Mouse (Mus musculus): ENCODE measurements around the gene Krt18.
A peak's percentile ranks its signal among the peaks of the same experiment; 100 is the strongest.

The Krt18 gene

GRCm38 (mm10) chr15:102010569-102011245, 17.3 kb upstream of the Krt18 start:
- no peak for DNase-seq (ENCODE audit: inconsistent age in 2 of 2, low spot score in 1 of 2)

- DNase-seq (ENCODE audit: inconsistent age in 2 of 2, low spot score in 1 of 2): no peak
Observed at GRCm38 (mm10) chr15:102012260-102012765, 15.7 kb upstream of the Krt18 start.

DNA sequence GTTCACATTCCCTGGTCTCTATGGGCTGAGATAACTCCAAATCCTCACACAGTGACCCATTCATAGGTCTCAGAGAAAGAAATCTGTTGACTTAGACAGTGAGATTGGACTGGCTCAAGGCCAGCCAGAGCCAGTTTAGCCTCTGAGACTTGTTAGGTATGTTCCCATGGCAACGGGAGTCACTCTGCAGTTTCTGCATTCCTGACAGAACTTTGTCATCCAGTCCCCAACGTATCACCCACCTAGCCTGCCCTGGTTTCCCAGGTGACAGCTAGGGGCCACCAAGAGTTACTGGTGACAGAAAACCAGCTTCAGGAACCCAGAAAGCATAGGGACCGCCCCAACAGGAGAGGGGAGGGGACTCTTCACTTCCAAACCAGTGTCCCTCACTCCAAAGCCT, 14.3 kb upstream of the Krt18 start:
- peak; percentile 42 to 65 for DNase-seq (ENCODE audit: inconsistent age in 2 of 2, low spot score in 1 of 2)

- no peak for DNase-seq (ENCODE audit: inconsistent age in 2 of 2, low spot score in 1 of 2)
Observed at GRCm38 (mm10) chr15:102014848-102015247, 13.1 kb upstream of the Krt18 start.

DNA sequence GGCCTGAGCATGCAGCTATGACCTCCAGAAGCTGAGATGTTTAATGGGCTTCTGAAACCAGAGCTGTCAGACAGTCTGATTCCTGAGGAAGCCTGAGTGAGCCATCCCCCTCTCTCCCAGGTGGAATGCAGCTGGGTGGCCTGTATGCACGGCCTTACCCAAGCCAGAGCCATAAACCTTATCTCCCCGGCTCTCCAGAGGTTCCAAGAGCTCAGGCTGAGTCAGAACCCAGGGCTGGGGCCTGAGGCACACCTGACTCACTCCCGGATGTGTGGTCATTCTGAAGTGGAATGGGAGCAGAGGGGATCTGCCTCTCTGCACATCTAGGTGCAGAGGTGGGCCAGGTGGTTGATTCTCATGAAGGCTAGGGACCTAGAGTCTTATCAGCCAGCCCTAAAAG, 11.9 kb upstream of the Krt18 start:
- DNase-seq (ENCODE audit: inconsistent age in 2 of 2, low spot score in 1 of 2): peak; percentile 45 to 55

GRCm38 (mm10) chr15:102016787-102017186, 11.2 kb upstream of the Krt18 start:
- DNase-seq (ENCODE audit: inconsistent age in 2 of 2, low spot score in 1 of 2): no peak

- no peak for DNase-seq (ENCODE audit: inconsistent age in 2 of 2, low spot score in 1 of 2)
Observed at GRCm38 (mm10) chr15:102017918-102018463, 10.0 kb upstream of the Krt18 start.

DNA sequence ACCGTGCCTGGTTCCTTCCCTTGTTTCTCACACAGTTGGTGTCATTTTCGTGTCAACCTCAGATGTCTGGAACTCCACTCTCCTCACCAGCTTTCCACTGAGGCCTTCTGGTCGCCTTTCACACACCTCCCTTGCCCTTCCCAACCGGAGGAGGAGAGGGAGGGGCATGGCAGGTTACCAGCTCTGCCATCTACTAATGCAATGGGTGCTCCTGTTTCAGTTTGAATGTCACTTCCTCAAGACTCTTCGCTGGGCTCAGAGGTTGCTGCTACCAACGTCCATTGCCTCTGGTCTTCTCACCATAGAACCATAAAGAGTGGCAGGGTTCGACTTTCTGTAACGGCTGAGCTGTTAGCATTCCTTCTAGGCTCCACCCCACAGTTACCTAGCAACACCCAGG, 5.5 kb upstream of the Krt18 start:
- DNase-seq (ENCODE audit: inconsistent age in 2 of 2, low spot score in 1 of 2): no peak

GRCm38 (mm10) chr15:102023888-102024287, 4.1 kb upstream of the Krt18 start:
- DNase-seq (ENCODE audit: inconsistent age in 2 of 2, low spot score in 1 of 2): no peak

GRCm38 (mm10) chr15:102025136-102025872, 2.7 kb upstream of the Krt18 start:
- DNase-seq (ENCODE audit: inconsistent age in 2 of 2, low spot score in 1 of 2): no peak

GRCm38 (mm10) chr15:102026430-102026829, 1.6 kb upstream of the Krt18 start:
- no peak for DNase-seq (ENCODE audit: inconsistent age in 2 of 2, low spot score in 1 of 2)

- DNase-seq (ENCODE audit: inconsistent age in 2 of 2, low spot score in 1 of 2): no peak
Observed at GRCm38 (mm10) chr15:102034121-102035053, 6.4 kb downstream of the Krt18 start.

DNA sequence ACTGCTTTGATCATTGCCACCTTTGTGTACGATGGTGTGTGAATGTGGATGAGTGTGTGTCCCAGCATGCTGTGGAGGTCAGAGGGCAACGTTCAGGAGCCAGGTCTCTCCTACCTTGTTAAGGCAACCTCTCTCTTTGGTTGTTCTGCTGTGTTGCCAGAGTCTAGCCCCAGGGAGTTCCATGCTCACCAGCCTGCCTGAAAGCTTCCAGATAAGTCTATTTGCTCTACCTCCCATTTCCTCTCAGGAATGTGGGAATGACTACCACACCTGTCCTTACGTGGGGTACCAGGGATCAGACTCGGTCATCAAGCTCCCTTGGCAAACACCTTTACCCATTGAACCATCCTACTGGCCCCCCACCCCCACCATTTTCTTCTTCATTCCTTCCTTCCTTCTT, 12.3 kb downstream of the Krt18 start:
- DNase-seq (ENCODE audit: inconsistent age in 2 of 2, low spot score in 1 of 2): no peak

GRCm38 (mm10) chr15:102041951-102042350, 14.0 kb downstream of the Krt18 start:
- no peak for DNase-seq (ENCODE audit: inconsistent age in 2 of 2, low spot score in 1 of 2)

DNA sequence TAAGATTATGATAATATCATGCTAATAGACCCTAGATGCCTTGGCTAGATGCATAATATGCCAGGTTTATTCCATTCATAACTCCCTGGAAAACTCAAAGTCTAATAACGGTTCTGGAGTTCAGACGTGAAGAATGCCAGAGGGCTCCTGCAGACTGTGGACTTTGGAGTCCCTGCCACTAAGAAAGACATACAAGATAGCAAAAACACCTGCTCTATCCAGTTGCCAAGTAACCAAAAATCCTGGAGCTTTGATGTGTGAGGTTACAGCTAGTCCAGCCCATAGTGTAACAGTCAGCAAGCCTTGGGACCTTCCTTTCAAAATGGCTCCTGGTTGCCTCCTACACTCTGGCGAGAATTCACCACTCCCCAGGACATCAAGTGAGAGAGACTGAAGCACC, 16.8 kb downstream of the Krt18 start:
- no peak for DNase-seq (ENCODE audit: inconsistent age in 2 of 2, low spot score in 1 of 2)

- no peak for DNase-seq (ENCODE audit: inconsistent age in 2 of 2, low spot score in 1 of 2)
Observed at GRCm38 (mm10) chr15:102045691-102046090, 17.7 kb downstream of the Krt18 start.

GRCm38 (mm10) chr15:102048006-102048405, 20.0 kb downstream of the Krt18 start:
- DNase-seq (ENCODE audit: inconsistent age in 2 of 2, low spot score in 1 of 2): no peak

- DNase-seq (ENCODE audit: inconsistent age in 2 of 2, low spot score in 1 of 2): no peak
Observed at GRCm38 (mm10) chr15:102049871-102050270, 21.9 kb downstream of the Krt18 start.

DNA sequence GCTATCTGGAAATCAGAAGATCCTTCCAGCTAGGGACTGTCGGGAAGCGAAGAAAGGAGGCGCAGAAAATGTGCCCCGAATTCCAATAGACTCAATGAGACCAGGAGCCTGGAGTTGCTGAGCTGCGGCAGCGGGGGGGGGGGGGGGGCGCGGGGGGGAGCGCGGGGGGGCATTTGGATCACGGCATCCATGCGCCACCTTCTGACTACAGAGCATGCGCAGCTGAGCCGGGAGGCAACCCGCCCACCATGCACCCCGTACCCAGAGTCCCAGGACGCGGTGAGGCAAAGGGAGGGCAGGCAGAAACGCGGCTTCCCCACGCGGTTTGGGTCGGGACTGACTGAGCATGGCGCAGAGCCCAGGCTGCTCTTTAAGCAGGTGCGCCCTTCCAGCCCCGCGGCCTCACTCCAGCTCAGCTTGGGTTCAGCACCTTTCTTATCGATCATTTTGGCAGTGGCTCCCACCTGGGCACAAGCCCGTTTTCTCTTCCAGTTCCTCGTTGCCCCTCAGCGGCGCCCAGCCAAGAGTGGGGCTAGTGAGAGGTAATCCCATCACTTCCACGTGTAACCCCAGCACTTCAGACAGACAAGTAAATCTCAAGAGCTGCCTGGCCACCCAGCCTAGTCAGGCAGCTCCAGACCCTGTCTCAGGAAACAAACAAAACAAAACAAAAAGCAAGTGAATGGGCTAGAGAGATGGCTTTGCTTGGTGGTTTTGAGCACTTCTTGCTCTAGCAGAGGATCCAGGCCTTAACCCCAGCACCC, 24.1 kb downstream of the Krt18 start:
- peak; percentile 76 to 79 for DNase-seq (ENCODE audit: inconsistent age in 2 of 2, low spot score in 1 of 2)

GRCm38 (mm10) chr15:102056495-102057174, 28.7 kb downstream of the Krt18 start:
- peak; percentile 86 for DNase-seq (ENCODE audit: inconsistent age in 2 of 2, low spot score in 1 of 2)

Data from adrenal gland, adult (tissue).